Mouse (Mus musculus): Measurements from ENCODE around the gene Slc2a6.

- TF ChIP-seq CTCF (IDR thresholded peaks at IDR 0.05; ENCODE audit: borderline replicate concordance, control insufficient read depth, extremely low read depth, insufficient read depth, low read length, poor library complexity) (no peak), POLR2A (IDR thresholded peaks at IDR 0.05; ENCODE audit: control insufficient read depth, extremely low read depth, insufficient read depth, low read length, poor library complexity) (no peak)
These were observed 18.4 kb upstream of the Slc2a6 start for GRCm38 (mm10) chr2:27045979-27046770.
